Mouse (Mus musculus) lung, postnatal 0 days (tissue): ENCODE measurements at regions not wholly inside any gene's neighbourhood (a gene's known extent, or its start where the extent isn't known, plus 50 kb on each side); places are given as distances from the start of the nearest gene placed in this dataset.

Experiments
- CTCF ChIP-seq: IDR thresholded peaks from 2 replicates; pipeline ENCODE4 v1.5.1; 2016; ENCODE audit warnings: antibody characterized with exemption, mild to moderate bottlenecking
- EP300 ChIP-seq: IDR thresholded peaks from 2 replicates; pipeline ENCODE4 v1.6.1; 2016; ENCODE audit warnings: antibody characterized with exemption, mild to moderate bottlenecking, control low read depth

DNA sequence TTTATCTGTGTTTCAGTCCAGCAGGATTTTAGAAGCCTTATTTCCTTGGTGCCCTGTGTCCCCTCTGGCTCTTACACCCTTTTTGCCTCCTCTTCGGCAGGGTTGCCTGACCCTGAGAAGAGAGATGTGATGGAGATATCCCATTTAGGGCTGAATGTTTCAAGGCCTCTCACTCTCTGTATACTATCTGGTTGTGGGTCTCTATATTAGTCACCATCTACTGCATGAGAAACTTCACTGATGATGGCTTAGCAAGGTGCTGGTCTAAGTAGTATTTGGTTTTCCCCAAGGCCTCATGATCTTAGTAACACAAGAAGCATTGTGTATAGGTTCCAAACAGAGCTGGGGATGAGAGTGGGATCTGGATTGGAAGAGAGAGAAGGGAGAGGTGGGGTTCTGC, 99.2 kb upstream of the N6amt1 start:
- TF ChIP-seq CTCF (no peak), EP300 (no peak)
